Comparison of ENCODE assay signal across 8 mouse cellular contexts in genomic region chr4:124693135-124693894, GRCm38 (mm10). TPM values are rescaled to one million over a fixed set of nuclear protein-coding genes. Genes with fewer than 3 reads are reported as not detected.
DNase-seq lines count a peak whose midpoint lies in the region; ATAC-seq lines count a peak whose summit lies in the region.

Gene Utp11 (minus strand): TSS chr4:124693600.

- peak within 1 kb of the TSS; percentile 84 for H3K27ac ChIP-seq in hindbrain, embryonic 13.5 days

- H3K9me3 ChIP-seq in hindbrain, embryonic 13.5 days, result no peaks in the 10 kb centered on the region

- H3K4me2 ChIP-seq in hindbrain, embryonic 13.5 days, result peak within 1 kb of the TSS; percentile 84

- H3K4me1 ChIP-seq in hindbrain, embryonic 13.5 days (replicated peaks), result peaks cover 21% of the 10 kb centered on the region

- peak; percentile 86 for DNase-seq in T-cell, adult 2 months (ENCODE audit: low spot score)
- peak; percentile 87 to 88 for DNase-seq in cerebellum, postnatal 14 days
- peak; percentile 77 to 81 for DNase-seq in frontal cortex, postnatal 14 days (ENCODE audit: low spot score in 2 of 2)
- DNase-seq in layer of hippocampus, postnatal 25 days (ENCODE audit: extremely low spot score in 1 of 2, low spot score in 1 of 2), result peak; percentile 71 to 72
- peak; percentile 85 for DNase-seq in lung, postnatal 14 days
- DNase-seq in retina, embryonic 14.5 days (ENCODE audit: low spot score), result peak; percentile 92
- peak; percentile 81 to 85 for DNase-seq in thymus, postnatal 36 days

- peak within 1 kb of the TSS; percentile 96 for H3K9ac ChIP-seq in hindbrain, embryonic 13.5 days

- peak; percentile 97 for ATAC-seq in hindbrain, embryonic 13.5 days (ENCODE audit: low FRiP score)

- 0 out of 2 replicates have a peak, but pooled peaks cover under 1% of the 10 kb centered on the region for H3K36me3 ChIP-seq in hindbrain, embryonic 13.5 days

- under 1% methylated on average over 43 of the region's 43 CpGs for WGBS in hindbrain, embryonic 13.5 days

- peak within 1 kb of the TSS; percentile 93 for H3K4me3 ChIP-seq in hindbrain, embryonic 13.5 days

- H3K27me3 ChIP-seq in hindbrain, embryonic 13.5 days, result peaks cover 26% of the 10 kb centered on the region

RNA-seq across cellular contexts. Expression of gene Utp11, which starts in this region (rescaled TPM):
- polyA plus RNA-seq in hindbrain, embryonic 13.5 days (2015; fragmentation: Nextera tagmentation; extraction: Ambion mirVana), result 45.1 and 47.9 TPM in 2 replicates
- 10 to 100 TPM; 15.1 to 16.6 TPM for total RNA-seq in layer of hippocampus, postnatal 25 days (2021)

Comparison
In these comparisons a context has a peak if more than half of its experiments do, and no peak if none do; other contexts are left out.
1. Peak in every context shown above with its lines: DNase-seq, ATAC-seq, H3K4me3 ChIP-seq and H3K27ac ChIP-seq.